Mouse (Mus musculus) lung, postnatal 0 days (tissue): ENCODE data around the gene E330021D16Rik.

ENCODE experiments used
- CTCF ChIP-seq: IDR thresholded peaks from 2 replicates; pipeline ENCODE4 v1.5.1; 2016; ENCODE audit warnings: antibody characterized with exemption, mild to moderate bottlenecking
- EP300 ChIP-seq: IDR thresholded peaks from 2 replicates; pipeline ENCODE4 v1.6.1; 2016; ENCODE audit warnings: antibody characterized with exemption, mild to moderate bottlenecking, control low read depth

- TF ChIP-seq CTCF (no peak), EP300 (no peak)
Measured at GRCm38 (mm10) chr6:136417864-136418263, 2.5 kb upstream of the E330021D16Rik start.
